Mouse (Mus musculus) neutrophil, adult 5-6 weeks (primary cell): ENCODE measurements around the gene Kmt2d. TPM values are rescaled to one million over a fixed set of nuclear protein-coding genes. Genes with fewer than 3 reads are reported as not detected.

Experiments
- ATAC-seq: fragments of 151-379, 151-347 bp; 2 replicates; pipeline ENCODE4 v1.8.0; 2017; ENCODE audit warnings: mild to moderate bottlenecking, moderate TSS enrichment; ENCODE audit not compliant: insufficient number of reproducible peaks, poor library complexity, low FRiP score, severe bottlenecking; ENCODE audit errors: extremely low read depth
- total RNA-seq: library from RNA; stranded (forward); fragments of 200-1000 nt; gene quantifications from 2 replicates; pipeline ENCODE4 v1.2.3, GENCODE M21; 2017

The Kmt2d gene
- total RNA-seq, 1 experiment from 2014 or later = 109 TPM

GRCm38 (mm10) chr15:98789661-98790535 is 81.1 kb downstream of the Kmt2d start, which contains the start of gene Wnt1:
TSS of gene Wnt1 (plus strand) at chr15:98789857.
- ATAC-seq = no peak

- no peak for ATAC-seq
Observed at GRCm38 (mm10) chr15:98788972-98789660, 81.9 kb downstream of the Kmt2d start.

GRCm38 (mm10) chr15:98787930-98788329 is 83.1 kb downstream of the Kmt2d start:
- no peak for ATAC-seq

DNA sequence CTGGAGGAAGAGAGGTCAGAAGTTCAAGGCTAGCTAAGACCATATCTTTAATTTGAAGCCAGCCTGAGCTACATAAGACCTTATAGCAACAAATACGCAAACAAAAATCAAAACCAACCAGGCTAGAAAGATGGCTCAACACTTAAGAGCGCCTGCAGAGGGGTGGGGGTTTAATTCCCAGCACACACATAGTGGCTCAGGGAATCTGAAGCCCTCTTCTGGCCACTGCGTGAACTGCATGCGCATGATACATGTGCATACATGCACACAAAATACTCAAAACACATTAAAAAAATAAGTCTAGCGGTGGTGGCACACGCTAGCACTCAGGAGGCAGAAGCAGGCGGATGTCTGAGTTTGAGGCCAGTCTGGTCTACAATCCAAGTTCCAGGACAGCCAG is 85.3 kb downstream of the Kmt2d start:
- ATAC-seq = 0 out of 2 replicates have a peak, but pooled peaks have one; percentile 26

Other genes with a start within 250 kb of the Kmt2d start
- gene Cacnb3, start 240.4 kb downstream of the Kmt2d start, total RNA-seq = not detected in 2 replicates
- gene Ddx23, start 208.3 kb downstream of the Kmt2d start, total RNA-seq = 109 and 114 TPM in 2 replicates
- 13.8 and 16.5 TPM in 2 replicates for gene Rnd1, start 193.7 kb downstream of the Kmt2d start, total RNA-seq
- not detected in 2 replicates for gene Ccdc65, start 163.0 kb downstream of the Kmt2d start, total RNA-seq
- gene Fkbp11, start 143.0 kb downstream of the Kmt2d start, total RNA-seq = 5.6 and 10.9 TPM in 2 replicates
- gene Arf3, start 108.0 kb downstream of the Kmt2d start, total RNA-seq = 53.5 and 60.3 TPM in 2 replicates
- gene Wnt10b, start 93.1 kb downstream of the Kmt2d start, total RNA-seq = 0.58 and 0.74 TPM in 2 replicates
- not detected in 2 replicates for gene Wnt1, start 81.3 kb downstream of the Kmt2d start, total RNA-seq
- gene Ddn, start 61.7 kb downstream of the Kmt2d start, total RNA-seq = 0.12 and 0.25 TPM in 2 replicates
- 107 and 111 TPM in 2 replicates for gene Prkag1, start 39.7 kb downstream of the Kmt2d start, total RNA-seq
- 18.3 and 20.0 TPM in 2 replicates for gene Rhebl1, start 23.3 kb upstream of the Kmt2d start, total RNA-seq
- gene Dhh, start 27.3 kb upstream of the Kmt2d start, total RNA-seq = 0.70 TPM in 1 of 2 replicates, not detected in the other
- 144 and 182 TPM in 2 replicates for gene Lmbr1l, start 47.0 kb upstream of the Kmt2d start, total RNA-seq
- gene Tuba1b, start 63.4 kb upstream of the Kmt2d start, total RNA-seq = 88.6 and 108 TPM in 2 replicates
- 27.1 and 50.0 TPM in 2 replicates for gene Gm49450, start 82.3 kb upstream of the Kmt2d start, total RNA-seq
- 92.1 and 114 TPM in 2 replicates for gene Tuba1a, start 82.5 kb upstream of the Kmt2d start, total RNA-seq
- gene Tuba1c, start 158.7 kb upstream of the Kmt2d start, total RNA-seq = 42.7 and 43.3 TPM in 2 replicates
- gene Prph, start 184.0 kb upstream of the Kmt2d start, total RNA-seq = not detected in 2 replicates
- 0.23 TPM in 1 of 2 replicates, not detected in the other for gene Troap, start 203.4 kb upstream of the Kmt2d start, total RNA-seq
- gene C1ql4, start 216.6 kb upstream of the Kmt2d start, total RNA-seq = not detected in 2 replicates
- gene Dnajc22, start 222.0 kb upstream of the Kmt2d start, total RNA-seq = not detected in 2 replicates